Mouse (Mus musculus): ENCODE data around the gene Rhobtb1.

The Rhobtb1 gene

GRCm38 (mm10) chr10:69323986-69324385 lies 172.8 kb downstream of the Rhobtb1 start:
- no peak for DNase-seq (ENCODE audit: low spot score)

GRCm38 (mm10) chr10:69324816-69325215 lies 173.6 kb downstream of the Rhobtb1 start:
- DNase-seq (ENCODE audit: low spot score): no peak

GRCm38 (mm10) chr10:69326433-69326832 lies 175.2 kb downstream of the Rhobtb1 start:
- DNase-seq (ENCODE audit: low spot score): no peak

GRCm38 (mm10) chr10:69327362-69327761 lies 176.1 kb downstream of the Rhobtb1 start:
- DNase-seq (ENCODE audit: low spot score): no peak

- no peak for DNase-seq (ENCODE audit: low spot score)
Measured at GRCm38 (mm10) chr10:69328029-69328655, 176.9 kb downstream of the Rhobtb1 start.

GRCm38 (mm10) chr10:69328656-69329046 lies 177.4 kb downstream of the Rhobtb1 start:
- DNase-seq (ENCODE audit: low spot score): no peak

GRCm38 (mm10) chr10:69331231-69331630 lies 180.0 kb downstream of the Rhobtb1 start:
- no peak for DNase-seq (ENCODE audit: low spot score)

GRCm38 (mm10) chr10:69333212-69333611 lies 182.0 kb downstream of the Rhobtb1 start:
- DNase-seq (ENCODE audit: low spot score): no peak

- no peak for DNase-seq (ENCODE audit: low spot score)
Measured at GRCm38 (mm10) chr10:69334271-69335194, 183.3 kb downstream of the Rhobtb1 start.

GRCm38 (mm10) chr10:69335195-69335536 lies 183.9 kb downstream of the Rhobtb1 start:
- no peak for DNase-seq (ENCODE audit: low spot score)

- DNase-seq (ENCODE audit: low spot score): no peak
Measured at GRCm38 (mm10) chr10:69335611-69336010, 184.4 kb downstream of the Rhobtb1 start.

- no peak for DNase-seq (ENCODE audit: low spot score)
Measured at GRCm38 (mm10) chr10:69336219-69336618, 185.0 kb downstream of the Rhobtb1 start.

GRCm38 (mm10) chr10:69340001-69340400 lies 188.8 kb downstream of the Rhobtb1 start:
- no peak for DNase-seq (ENCODE audit: low spot score)
